Mouse (Mus musculus): ENCODE results near the gene Rimklb.
"Not testable (repeated sequence)": the region's sequence is repeated elsewhere in the genome, so short reads cannot be mapped to it uniquely, and the experiment has no call there.

Gene Rimklb

GRCm38 (mm10) chr6:122496501-122496900 lies 2.1 kb downstream of the Rimklb start:
- DNase-seq (ENCODE audit: low read depth in 1 of 2, low spot score in 2 of 2) = no peak

DNA sequence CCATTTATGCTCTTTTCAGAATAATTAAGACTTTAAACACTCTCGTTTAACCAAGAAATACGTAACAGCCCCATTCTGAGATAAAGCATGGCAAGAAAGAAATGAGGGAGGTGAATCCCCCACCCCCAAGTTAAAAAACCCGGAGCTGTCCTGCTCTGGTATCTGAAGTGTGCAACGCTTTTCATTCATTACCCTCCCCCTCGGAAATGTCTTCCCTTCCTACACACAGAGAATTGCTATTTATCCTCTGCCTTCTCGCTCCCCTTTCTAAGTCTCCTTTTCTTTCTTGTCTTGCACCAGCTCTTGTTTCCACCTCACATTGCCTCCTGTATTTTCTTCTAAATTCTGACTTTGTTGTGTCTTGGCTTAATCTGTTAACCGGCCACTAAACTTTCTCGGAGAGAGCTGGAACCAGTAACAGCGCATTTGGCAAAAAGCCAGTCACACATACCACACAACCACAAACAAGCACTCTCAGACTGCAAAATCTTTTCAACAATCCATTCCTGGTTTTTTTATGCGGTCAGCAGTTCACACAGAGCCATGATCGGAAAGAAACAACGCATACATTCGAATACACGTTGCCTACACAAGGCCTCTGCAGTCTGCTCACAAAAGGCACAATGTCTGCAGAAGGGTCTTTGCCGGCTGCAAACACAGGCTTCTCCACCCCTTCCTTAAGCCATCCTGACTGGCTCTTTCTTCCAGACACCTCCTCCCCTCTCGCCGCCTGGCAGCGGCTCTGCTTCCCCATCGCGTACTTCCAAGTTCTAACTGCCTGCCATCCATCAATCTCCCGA lies 3.3 kb downstream of the Rimklb start:
- DNase-seq (ENCODE audit: low read depth in 1 of 2, low spot score in 2 of 2) = no peak

GRCm38 (mm10) chr6:122493799-122494472 lies 4.6 kb downstream of the Rimklb start:
- no peak for DNase-seq (ENCODE audit: low read depth in 1 of 2, low spot score in 2 of 2)

DNA sequence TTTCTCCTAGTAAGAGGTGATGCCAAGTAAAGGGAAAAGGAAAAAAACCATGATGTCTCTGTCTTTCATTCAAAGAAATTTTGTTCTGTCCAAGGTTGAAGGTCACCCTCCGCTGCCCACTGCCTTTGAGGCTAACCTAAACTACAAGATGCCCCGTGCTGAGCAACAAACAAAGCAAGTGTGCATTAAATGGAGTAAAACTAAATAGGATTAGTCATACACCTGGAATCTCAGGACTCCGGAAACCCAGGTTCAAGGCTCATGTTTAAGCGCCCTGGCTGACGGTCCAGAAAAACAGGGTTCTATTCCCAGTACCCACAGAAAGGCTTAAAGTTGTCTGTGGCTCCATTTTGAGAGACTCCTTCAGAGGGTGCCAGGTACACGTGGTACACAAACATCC lies 6.1 kb downstream of the Rimklb start:
- no peak for DNase-seq (ENCODE audit: low read depth in 1 of 2, low spot score in 2 of 2)

DNA sequence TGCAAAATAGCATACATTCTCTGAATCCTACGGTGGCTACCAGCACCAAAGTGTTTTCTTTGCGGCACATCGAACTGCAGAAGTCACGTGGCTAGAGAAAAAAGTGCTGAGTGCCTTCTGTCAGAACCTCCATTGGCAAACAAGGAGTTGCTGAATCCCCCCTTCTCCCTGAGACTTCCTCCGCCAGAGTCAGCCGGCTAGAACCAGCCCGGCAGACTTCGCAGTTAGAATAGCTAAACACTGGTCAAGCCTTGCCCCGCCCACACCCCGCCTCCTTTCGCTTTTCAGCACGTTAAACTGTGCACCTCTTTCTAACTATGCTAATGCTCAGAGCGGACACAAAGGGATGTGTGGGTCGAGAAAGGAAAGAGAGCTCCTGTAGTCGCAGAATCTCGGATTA lies 7.0 kb downstream of the Rimklb start:
- no peak for DNase-seq (ENCODE audit: low read depth in 1 of 2, low spot score in 2 of 2)

- no peak for DNase-seq (ENCODE audit: low read depth in 1 of 2, low spot score in 2 of 2)
Measured at GRCm38 (mm10) chr6:122490929-122491512, 7.5 kb downstream of the Rimklb start.

- DNase-seq (ENCODE audit: low read depth in 1 of 2, low spot score in 2 of 2) = no peak
Measured at GRCm38 (mm10) chr6:122486297-122487117, 12.1 kb downstream of the Rimklb start.

DNA sequence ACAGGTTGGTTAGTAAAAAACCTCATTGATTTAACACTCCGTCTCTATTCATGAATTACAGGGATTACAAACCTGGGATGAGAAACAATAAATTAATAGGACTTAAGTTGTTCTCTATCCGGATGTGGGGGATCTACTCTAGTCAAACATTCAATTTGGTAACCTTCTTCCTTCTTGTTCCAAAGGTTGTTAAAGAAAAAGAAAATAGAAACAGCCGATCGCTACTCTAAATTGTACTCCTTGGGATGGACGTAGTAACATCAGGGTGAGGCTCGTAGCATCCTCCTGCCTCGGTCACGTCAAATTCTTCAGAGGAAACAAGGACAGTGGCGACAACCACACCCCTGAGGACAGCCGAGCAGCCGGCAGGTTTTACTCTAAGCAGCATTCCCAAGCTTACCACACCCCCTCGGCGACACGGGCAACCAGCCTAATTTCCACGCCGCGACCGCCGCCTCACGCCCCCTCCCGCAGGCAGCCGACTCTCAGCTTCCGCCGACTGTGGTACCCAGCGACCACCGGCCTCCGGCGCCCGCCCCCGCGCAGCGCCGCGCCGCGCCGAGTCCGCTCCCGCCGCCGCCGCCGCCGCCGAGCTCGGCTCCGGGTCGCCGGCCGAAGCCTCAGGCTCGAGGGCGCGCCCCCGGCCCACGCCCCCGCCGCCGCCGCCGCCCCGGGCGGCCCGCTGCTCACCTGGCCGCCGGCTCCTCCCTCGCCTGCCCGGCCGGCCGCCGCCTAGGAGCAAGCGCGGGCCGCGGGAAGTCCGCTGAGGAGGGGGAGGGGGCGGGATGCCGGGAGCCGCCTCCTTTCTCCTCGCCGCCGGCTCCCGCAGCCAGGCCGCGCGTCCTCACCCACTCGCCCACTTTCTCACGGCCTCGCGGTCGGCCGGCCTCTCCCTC lies 12.9 kb downstream of the Rimklb start:
- DNase-seq (ENCODE audit: low read depth in 1 of 2, low spot score in 2 of 2) = no peak

- DNase-seq (ENCODE audit: low read depth in 1 of 2, low spot score in 2 of 2) = no peak
Measured at GRCm38 (mm10) chr6:122478062-122478461, 20.5 kb downstream of the Rimklb start.

GRCm38 (mm10) chr6:122471461-122471860 lies 27.1 kb downstream of the Rimklb start:
- not testable (repeated sequence) for DNase-seq (ENCODE audit: low read depth in 1 of 2, low spot score in 2 of 2)

- no peak for DNase-seq (ENCODE audit: low read depth in 1 of 2, low spot score in 2 of 2)
Measured at GRCm38 (mm10) chr6:122470240-122470639, 28.3 kb downstream of the Rimklb start.

DNA sequence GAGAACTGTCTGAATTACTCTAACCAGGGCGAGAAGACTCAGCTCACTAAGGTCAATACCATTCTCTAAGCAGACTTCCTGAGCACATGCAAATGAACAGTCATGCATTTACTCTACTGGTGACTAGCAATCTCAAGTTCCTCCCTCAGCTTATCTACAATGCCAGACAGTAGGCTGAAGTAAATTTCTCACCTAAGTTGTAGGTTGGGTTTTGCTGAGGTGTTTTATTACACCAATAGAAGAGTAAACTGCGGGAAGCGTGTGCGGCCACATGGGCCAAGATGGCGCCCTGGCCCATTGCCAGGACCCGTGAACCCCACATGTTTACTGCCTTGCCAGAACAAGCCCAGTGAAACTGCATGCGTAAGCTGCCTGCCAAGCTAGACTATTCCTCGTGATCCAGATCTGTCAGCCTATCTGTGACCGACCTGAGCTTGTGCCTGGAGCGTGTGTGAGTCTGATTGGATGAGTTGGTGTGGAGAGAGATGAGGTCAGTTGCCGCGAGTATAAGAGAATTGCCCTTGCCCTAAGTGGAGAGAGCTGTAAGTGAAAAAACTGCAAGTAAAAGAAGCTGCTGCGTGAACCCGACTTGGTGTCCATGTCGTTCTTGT lies 29.4 kb downstream of the Rimklb start:
- no peak for DNase-seq (ENCODE audit: low read depth in 1 of 2, low spot score in 2 of 2)

DNA sequence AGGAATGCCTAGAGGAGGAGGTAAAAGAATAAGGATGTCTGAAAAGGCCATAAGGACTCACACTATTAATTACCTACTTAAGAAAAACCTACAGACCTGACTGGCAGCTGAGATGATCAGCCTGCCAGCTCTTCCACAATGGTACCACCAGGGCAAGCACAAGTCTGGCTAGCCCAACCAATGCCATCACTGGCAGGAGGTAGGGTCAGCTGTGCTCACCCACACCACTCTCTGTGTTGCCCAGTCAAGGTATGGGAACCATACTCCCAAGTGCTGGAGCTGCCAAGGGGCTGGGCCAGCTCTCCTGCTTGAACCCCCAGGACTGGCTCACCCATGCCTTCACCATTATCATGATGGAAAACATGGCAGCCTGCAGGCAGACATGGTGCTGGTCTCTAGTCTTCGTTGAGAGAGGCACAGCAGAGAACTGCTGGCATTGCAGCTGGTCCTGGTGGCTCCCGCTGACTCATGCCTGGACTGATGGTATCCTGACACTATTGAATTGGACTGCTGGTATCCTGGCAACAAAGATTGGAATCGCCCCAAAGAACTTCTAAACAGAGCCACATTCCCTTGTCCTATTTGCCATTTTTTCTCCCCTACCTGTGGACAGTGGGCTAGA lies 32.4 kb downstream of the Rimklb start:
- no peak for DNase-seq (ENCODE audit: low read depth in 1 of 2, low spot score in 2 of 2)

DNA sequence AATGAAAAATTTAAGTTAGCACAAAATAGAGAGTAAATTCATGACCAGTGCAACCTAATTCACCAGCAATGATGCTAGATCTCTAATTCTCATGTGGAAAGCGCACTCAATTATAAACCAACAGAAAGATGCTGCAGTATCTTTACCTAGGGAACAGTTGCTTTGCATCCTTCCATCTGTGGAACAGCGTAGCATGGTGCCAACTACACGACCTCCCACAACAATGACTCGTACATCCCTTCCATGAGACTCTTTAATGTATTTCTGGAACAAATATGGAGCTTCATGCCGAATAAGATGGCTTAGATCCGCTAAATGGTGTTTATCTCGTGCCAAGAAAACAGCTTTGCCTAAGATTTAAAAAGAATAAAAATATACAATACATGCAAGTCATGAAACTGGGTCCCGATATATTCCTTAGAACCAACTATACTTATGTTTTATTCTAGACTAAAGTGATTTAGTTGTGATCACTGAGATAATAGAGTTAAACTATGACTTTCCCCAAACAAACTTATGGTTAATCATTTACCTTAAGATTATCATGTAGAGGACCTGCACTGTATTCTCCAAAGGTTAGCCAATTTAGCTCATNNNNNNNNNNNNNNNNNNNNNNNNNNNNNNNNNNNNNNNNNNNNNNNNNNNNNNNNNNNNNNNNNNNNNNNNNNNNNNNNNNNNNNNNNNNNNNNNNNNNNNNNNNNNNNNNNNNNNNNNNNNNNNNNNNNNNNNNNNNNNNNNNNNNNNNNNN lies 39.4 kb downstream of the Rimklb start:
- no peak for DNase-seq (ENCODE audit: low read depth in 1 of 2, low spot score in 2 of 2)

DNA sequence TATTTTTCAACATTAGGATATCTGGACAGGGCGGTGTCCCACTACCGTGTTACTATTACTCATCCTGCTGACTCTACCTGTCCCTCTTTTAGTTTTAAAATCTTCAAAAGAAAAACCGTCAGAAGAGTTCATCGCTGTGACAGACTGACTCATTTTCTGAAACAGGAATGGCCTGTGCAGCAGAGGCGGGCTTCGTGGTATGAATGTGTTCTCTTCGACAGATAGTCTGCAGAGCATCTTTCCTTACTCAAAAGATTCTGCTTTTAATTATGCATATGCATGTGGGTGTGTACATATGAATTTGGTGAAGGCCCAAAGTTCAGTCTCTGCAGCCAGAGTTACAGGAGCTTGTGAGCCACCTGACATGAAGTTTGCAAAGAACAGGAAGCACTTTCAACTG lies 50.7 kb downstream of the Rimklb start:
- no peak for DNase-seq (ENCODE audit: low read depth in 1 of 2, low spot score in 2 of 2)

- no peak for DNase-seq (ENCODE audit: low read depth in 1 of 2, low spot score in 2 of 2)
Measured at GRCm38 (mm10) chr6:122445215-122445614, 53.3 kb downstream of the Rimklb start.

DNA sequence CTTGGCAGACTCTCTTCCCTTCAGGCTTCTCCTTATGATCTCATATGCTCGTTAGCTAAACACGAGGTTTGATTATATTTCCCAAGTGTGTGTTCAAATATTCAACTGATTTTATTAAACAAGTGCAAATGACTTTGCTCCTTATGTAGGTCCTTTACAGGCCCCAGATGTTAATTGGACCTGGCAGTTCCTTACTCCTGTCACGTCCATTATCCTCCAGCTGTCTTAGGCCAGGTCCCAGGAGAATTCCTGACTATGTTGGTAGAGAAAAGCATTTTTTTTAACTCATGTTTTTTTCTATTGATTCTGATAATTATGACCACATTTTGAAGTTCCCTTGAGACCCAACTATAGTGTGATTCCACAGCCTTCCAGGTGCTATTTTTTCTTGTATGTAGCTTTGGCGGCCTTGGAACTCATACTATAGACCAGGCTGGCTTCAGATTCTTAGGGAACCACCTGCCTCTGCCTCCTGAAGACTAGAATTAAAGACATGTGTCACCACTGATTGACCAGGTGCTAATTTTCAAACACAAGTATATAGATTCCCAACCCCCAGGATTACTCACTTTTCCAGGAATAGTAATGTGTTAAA lies 57.8 kb downstream of the Rimklb start:
- DNase-seq (ENCODE audit: low read depth in 1 of 2, low spot score in 2 of 2) = no peak

DNA sequence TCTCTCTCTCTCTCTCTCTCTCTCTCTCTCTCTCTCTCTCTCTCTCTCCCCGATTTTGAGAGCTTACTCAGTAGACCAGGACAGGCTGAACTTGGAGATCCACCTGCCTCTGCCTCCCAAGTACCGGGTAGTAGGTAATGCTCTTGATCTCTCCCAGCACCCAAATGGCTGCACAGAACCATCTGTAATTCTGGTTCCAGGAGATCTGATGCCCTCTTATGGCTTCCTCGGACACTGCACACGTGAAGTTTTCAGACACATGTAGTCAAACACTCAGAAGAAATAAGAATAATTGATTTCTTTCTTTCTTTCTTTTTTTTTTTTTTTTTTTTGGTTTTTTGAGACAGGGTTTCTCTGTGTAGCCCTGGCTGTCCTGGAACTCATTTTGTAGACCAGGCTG lies 59.3 kb downstream of the Rimklb start:
- no peak for DNase-seq (ENCODE audit: low read depth in 1 of 2, low spot score in 2 of 2)

Measured in monocyte, adult 2 months (primary cell).